Mouse (Mus musculus) naive thymus-derived CD4-positive, alpha-beta T cell, adult 2 months (primary cell): ENCODE results near the gene Eif3k.
"Not testable (repeated sequence)": the region's sequence is repeated elsewhere in the genome, so short reads cannot be mapped to it uniquely, and the experiment has no call there.

Source experiments
- DNase-seq: peaks from one replicate; pipeline ENCODE4 v3.0.0-alpha.2; 2011; ENCODE audit warnings: low read depth

Gene Eif3k

GRCm38 (mm10) chr7:28985207-28985606 is 3.5 kb upstream of the Eif3k start:
- DNase-seq: no peak

GRCm38 (mm10) chr7:28984452-28984851 is 2.8 kb upstream of the Eif3k start:
- no peak for DNase-seq

- no peak for DNase-seq
Observed at GRCm38 (mm10) chr7:28983849-28984248, 2.2 kb upstream of the Eif3k start.

DNA sequence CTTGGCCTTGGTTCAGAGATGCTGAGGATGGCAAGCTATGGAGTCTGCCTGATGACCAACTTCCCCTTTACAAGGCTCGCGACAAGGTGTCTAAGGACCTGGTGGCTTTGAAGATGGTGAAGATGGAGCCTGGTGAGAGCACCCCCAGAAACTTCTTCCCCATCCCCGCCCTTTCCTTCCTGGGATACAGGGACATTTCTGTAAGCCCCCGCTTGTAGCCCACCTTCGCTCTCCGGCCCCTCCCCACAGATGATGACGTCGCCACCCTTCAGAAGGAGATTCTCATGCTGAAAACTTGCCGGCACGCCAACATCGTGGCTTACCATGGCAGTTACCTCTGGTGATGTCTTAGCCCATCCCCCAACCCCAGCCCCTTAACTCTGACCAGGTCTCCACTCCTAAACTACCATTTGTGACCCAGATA is 1.5 kb upstream of the Eif3k start:
- no peak for DNase-seq

- peak; percentile 84 for DNase-seq
Observed at GRCm38 (mm10) chr7:28982274-28983013, 780 bp upstream of the Eif3k start.

DNA sequence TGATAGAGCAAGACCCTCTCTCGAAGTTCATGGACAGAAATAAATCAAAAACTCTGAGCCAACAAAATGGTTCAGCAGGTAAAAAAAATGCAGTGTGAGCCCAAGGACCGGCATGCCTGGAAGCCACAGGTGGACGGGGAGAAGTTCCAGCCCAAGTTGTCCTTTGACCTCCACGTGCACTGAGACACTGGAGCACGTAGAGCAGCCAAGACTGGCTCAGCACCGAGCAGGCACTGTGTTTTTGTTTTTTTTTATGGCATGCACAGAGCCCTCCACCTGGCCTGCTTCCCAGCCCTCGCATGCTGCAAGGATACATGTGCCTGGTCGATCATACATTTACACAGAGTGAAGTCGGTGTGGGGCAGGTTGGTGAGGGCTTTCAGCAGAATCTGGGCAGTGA is 4.1 kb downstream of the Eif3k start:
- no peak for DNase-seq

GRCm38 (mm10) chr7:28973025-28973424 is 8.6 kb downstream of the Eif3k start:
- DNase-seq: no peak

- DNase-seq: peak; percentile 90
Observed at GRCm38 (mm10) chr7:28972542-28972985, 9.1 kb downstream of the Eif3k start.

- no peak for DNase-seq
Observed at GRCm38 (mm10) chr7:28971770-28972269, 9.8 kb downstream of the Eif3k start.

DNA sequence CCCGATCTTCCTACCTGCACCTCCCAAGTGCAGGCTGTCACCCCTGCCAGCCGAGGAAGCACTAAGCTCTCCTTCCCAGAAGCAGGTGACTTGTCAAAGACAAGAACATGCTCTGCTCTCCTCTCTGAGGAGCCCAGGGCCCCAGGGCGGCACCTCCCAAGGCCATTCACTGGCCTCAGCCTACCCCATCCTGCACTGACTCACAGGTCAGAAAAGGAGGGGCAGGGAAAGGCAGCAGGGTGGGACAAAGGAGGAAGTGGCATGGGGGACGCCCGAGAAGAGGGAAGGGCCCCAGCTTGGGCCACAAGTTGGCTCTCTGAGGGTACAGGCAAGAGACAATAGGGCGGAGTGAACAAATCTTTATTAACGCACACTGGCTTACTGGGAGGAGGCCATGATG is 10.6 kb downstream of the Eif3k start:
- no peak for DNase-seq

DNA sequence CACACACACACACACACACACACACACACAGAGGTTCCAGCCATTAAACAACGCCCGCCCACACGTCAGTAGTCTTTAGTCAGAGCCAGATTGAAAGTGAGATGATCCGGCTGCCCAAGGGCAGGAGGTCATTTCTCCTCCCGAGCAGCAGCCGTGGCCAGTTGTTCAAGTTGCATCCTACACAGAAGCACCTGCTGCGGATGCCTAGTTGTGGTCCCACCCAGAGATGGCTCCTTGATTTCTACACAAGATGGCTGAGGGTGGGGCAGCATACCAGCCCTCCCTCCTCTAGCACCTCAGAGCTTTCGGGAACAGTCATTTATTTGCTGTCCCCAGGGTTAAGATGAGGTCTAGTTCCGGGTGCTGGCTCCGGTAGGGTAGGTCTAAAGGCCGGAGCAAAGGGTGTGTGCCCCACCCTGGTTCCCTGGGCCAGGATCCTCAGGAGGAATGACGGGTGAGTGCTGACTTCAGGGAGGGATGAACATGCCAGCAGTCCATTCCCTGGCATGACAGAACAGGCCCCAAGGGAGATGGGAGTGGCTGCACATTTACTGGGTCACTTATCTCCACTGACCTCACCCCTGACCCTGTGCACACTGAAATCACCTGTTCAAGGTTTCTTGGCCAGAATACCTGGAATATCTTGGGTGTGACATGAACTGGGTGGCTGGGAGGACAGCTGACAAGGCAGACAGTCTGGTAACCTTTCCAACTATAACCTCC is 11.8 kb downstream of the Eif3k start:
- DNase-seq: no peak

DNA sequence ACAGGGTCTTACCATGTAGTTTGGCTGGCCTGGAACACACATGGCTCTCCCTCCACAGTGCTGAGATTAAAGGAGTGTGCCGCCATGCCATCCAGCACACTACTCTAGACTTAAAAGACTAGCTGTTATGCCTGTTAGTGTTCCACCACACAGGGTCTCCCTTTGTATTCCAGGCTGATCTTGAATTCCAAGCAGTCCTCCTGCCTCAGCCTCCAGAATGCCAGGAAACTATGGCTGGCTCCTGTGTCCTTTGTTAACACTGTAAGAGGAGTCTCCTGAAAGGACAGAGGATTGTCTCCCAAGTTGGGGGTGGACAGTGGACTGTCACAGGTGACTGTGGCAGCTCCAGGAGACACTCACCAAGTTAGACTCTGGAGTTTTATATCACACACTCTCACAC is 12.4 kb downstream of the Eif3k start:
- DNase-seq: no peak

GRCm38 (mm10) chr7:28968120-28968519 is 13.5 kb downstream of the Eif3k start:
- not testable (repeated sequence) for DNase-seq

DNA sequence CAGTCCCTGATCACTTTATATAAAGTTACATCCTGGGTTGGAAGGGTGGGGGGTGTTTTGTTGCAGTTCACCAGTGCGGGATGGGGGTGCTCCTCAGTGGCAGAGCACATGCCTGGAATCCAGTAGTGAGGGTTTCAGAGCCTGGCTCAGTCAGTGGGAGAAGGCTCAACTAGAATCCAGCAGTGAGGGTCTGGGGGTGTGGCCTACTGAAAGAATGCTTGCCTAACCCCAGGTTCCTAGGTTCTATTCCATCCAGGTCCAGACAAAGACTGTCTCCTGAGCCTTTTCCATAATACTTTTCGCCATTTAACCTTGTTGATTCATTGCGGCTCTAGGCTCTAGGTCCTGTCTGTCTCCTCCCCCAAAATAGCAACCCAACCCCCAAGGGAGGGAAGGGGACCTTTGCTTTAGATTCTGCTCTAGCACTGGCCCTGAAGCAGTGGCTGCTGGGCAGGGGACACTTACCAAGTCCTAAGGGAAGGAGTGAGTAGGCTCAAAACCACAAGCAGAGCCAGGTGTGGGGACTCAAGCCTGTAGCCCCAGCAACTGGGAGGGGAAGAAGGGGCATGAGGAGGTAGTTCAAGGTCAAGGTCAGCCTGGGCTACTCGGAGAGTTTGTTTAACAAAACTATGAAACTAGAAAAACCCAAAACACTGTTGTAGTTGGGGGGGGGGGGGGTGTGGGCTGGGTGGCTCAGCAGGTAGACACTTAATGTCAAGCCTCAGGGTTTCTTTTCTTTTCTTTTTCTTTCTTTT is 14.7 kb downstream of the Eif3k start:
- DNase-seq: no peak

GRCm38 (mm10) chr7:28966181-28966580 is 15.5 kb downstream of the Eif3k start:
- no peak for DNase-seq

- DNase-seq: no peak
Observed at GRCm38 (mm10) chr7:28965346-28965840, 16.3 kb downstream of the Eif3k start.

GRCm38 (mm10) chr7:28963399-28963923 is 18.2 kb downstream of the Eif3k start:
- no peak for DNase-seq

DNA sequence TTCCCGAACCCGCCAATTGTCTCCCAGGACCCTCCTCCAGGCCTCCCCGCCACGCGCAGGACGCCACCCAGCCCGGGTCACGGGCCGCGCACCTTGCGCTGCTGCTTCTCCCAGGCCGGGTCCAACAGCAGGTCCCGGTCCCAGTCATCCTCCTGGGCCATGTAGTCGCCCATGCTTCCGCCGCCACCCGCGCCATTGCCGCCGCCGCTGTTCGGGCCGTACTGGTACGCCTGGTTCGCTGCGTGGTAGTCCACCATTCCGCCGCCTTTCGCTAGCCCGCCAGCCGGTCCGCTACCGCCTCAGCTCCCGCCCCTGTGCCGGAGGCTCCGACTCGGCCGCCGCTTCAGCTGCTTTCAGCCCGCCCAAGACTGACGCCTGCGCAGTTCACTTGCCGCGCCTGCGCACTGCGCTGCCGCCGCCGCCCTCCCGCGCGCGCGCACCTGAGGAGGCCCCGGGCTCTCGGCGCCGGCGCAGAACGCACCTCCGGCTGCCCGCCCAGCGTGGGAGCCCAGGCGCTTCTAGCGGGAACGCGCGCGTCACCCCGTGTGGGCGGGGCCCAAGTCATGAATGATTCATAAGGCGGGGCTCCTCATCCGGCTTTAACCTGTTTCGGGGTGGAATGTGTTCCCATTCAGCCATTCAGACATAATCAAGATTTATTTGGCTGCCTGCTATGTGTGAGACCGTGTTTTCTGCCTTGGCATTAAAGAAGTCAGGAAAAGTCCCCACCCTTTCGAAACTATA is 19.6 kb downstream of the Eif3k start, which contains the start of gene Actn4:
Gene Actn4 (minus strand): TSS at position 414 of the 744 bp plus-strand sequence.
- DNase-seq: peak; percentile 100

- no peak for DNase-seq
Observed at GRCm38 (mm10) chr7:28961584-28961926, 20.1 kb downstream of the Eif3k start.

- no peak for DNase-seq
Observed at GRCm38 (mm10) chr7:28960354-28961046, 21.2 kb downstream of the Eif3k start.
